Mouse (Mus musculus) embryonic fibroblast, embryonic 13.5 days (primary cell): ENCODE measurements around the gene Numa1.

Source experiments
- CTCF ChIP-seq: IDR thresholded peaks from 2 replicates; pipeline ENCODE4 v1.5.1; 2011; ENCODE audit warnings: mild to moderate bottlenecking, control low read depth, low read length, moderate library complexity, borderline replicate concordance; ENCODE audit not compliant: insufficient read depth
- POLR2A ChIP-seq: IDR thresholded peaks from 2 replicates; pipeline ENCODE4 v1.6.1; 2011; ENCODE audit warnings: low read depth, mild to moderate bottlenecking, control low read depth, low read length, moderate library complexity

DNA sequence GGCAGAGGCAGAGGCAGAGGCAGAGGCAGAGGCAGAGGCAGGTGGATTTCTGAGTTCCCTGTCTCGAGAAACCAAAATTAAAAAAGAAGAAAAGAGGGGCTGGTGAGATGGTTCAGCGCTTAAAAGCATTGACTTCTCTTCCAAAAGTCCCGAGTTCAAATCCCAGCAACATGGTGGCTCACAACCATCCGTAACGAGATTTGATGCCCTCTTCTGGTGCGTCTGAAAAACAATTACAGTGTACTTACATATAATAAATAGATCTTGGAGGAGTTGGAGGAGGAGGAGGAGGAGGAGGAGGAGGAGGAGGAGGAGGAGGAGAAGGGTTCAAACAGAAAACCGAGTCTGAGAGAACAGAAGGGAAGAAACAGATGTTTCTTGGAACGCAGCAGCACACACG, 38.2 kb upstream of the Numa1 start:
- no peak for TF ChIP-seq CTCF
- TF ChIP-seq POLR2A: no peak
